Mouse (Mus musculus) monocyte, adult 2 months (primary cell): Measurements from ENCODE around the gene Spats1.

ENCODE experiments used
- DNase-seq, 2 experiments: peaks; one replicate each; pipeline ENCODE4 v3.0.0; 2022; ENCODE audit warnings: low spot score in 2 of 2, low read depth in 1 of 2

Gene Spats1

GRCm38 (mm10) chr17:45474669-45475465 lies at the start of gene Spats1:
Spats1 (minus strand) TSS chr17:45475415.
- peak; percentile 7 to 22 for DNase-seq

GRCm38 (mm10) chr17:45524961-45525360 lies 49.7 kb upstream of the Spats1 start:
- DNase-seq = no peak

- no peak for DNase-seq
Measured at GRCm38 (mm10) chr17:45523263-45523662, 48.0 kb upstream of the Spats1 start, which contains the start of gene Tcte1. Tcte1 (plus strand) TSS chr17:45523434.

- DNase-seq = no peak
Measured at GRCm38 (mm10) chr17:45520136-45520535, 44.9 kb upstream of the Spats1 start.

- no peak for DNase-seq
Measured at GRCm38 (mm10) chr17:45518766-45519475, 43.7 kb upstream of the Spats1 start.

GRCm38 (mm10) chr17:45517549-45518215 lies 42.5 kb upstream of the Spats1 start:
- no peak for DNase-seq

GRCm38 (mm10) chr17:45517135-45517534 lies 41.9 kb upstream of the Spats1 start:
- DNase-seq = no peak

- peak; percentile 19 to 47 for DNase-seq
Measured at GRCm38 (mm10) chr17:45516488-45516887, 41.3 kb upstream of the Spats1 start.

GRCm38 (mm10) chr17:45515806-45516205 lies 40.6 kb upstream of the Spats1 start:
- no peak for DNase-seq

- no peak for DNase-seq
Measured at GRCm38 (mm10) chr17:45515204-45515726, 40.0 kb upstream of the Spats1 start.

- no peak for DNase-seq
Measured at GRCm38 (mm10) chr17:45511757-45512156, 36.5 kb upstream of the Spats1 start.

GRCm38 (mm10) chr17:45510871-45511270 lies 35.7 kb upstream of the Spats1 start:
- DNase-seq = no peak

GRCm38 (mm10) chr17:45506700-45507189 lies 31.5 kb upstream of the Spats1 start, which contains the start of gene Aars2:
Aars2 (plus strand) TSS chr17:45506841.
- DNase-seq = peak; percentile 74 to 89

GRCm38 (mm10) chr17:45505941-45506465 lies 30.8 kb upstream of the Spats1 start:
- DNase-seq = no peak

GRCm38 (mm10) chr17:45503301-45503973 lies 28.2 kb upstream of the Spats1 start:
- DNase-seq = no peak

GRCm38 (mm10) chr17:45502324-45502723 lies 27.1 kb upstream of the Spats1 start:
- DNase-seq = no peak

- DNase-seq = no peak
Measured at GRCm38 (mm10) chr17:45500981-45501380, 25.8 kb upstream of the Spats1 start.

GRCm38 (mm10) chr17:45499516-45499915 lies 24.3 kb upstream of the Spats1 start:
- DNase-seq = no peak

- DNase-seq = no peak
Measured at GRCm38 (mm10) chr17:45498397-45498796, 23.2 kb upstream of the Spats1 start.

GRCm38 (mm10) chr17:45495398-45495797 lies 20.2 kb upstream of the Spats1 start:
- DNase-seq = no peak
